Mouse (Mus musculus): Measurements from ENCODE around the gene Ssh2. TPM values are rescaled to one million over a fixed set of nuclear protein-coding genes. Genes with fewer than 3 reads are reported as not detected.
A peak's percentile ranks its signal among the peaks of the same experiment; 100 is the strongest.

Ssh2 gene
- polyA plus RNA-seq, 1 experiment: 0.47 TPM

- H3K36me3 ChIP-seq (ENCODE audit: control insufficient read depth): peaks cover 53% of the 10 kb centered on the region
- peaks cover 17% of the 10 kb centered on the region for H3K4me1 ChIP-seq (ENCODE audit: control insufficient read depth)
- H3K27me3 ChIP-seq (ENCODE audit: control insufficient read depth): peaks cover 2% of the 10 kb centered on the region
- H3K4me3 ChIP-seq (replicated peaks): no peak overlapping the region
- H3K9me3 ChIP-seq (ENCODE audit: control insufficient read depth, low read length): no peaks in the 10 kb centered on the region
- TF ChIP-seq GATA1 (IDR thresholded peaks at IDR 0.05; ENCODE audit: low read length): no peak
These were observed 291.3 kb downstream of the Ssh2 start for GRCm38 (mm10) chr11:77507426-77507825.

- Histone ChIP-seq H3K36me3 (ENCODE audit: control insufficient read depth) (peaks cover 44% of the 10 kb centered on the region), H3K9me3 (ENCODE audit: control insufficient read depth, low read length) (no peaks in the 10 kb centered on the region), H3K4me1 (ENCODE audit: control insufficient read depth) (peaks cover 26% of the 10 kb centered on the region), H3K4me3 (replicated peaks) (peak overlapping the region; percentile 45), H3K27me3 (ENCODE audit: control insufficient read depth) (peaks cover 4% of the 10 kb centered on the region)
- TF ChIP-seq TAL1 (IDR thresholded peaks at IDR 0.05; ENCODE audit: low read length) (no peak), GATA1 (IDR thresholded peaks at IDR 0.05; ENCODE audit: low read length) (no peak)
These were observed 292.3 kb downstream of the Ssh2 start for GRCm38 (mm10) chr11:77508068-77509021.

Other genes with a start within 250 kb of the Ssh2 start
- not detected in 2 replicates for gene Slc6a4, start 217.7 kb upstream of the Ssh2 start, polyA plus RNA-seq (2012)
- gene Nsrp1, start 137.9 kb upstream of the Ssh2 start, polyA plus RNA-seq (2012): 0.49 and 0.65 TPM in 2 replicates
- 0.04 TPM in 1 of 2 replicates, not detected in the other for gene Efcab5, start 27.3 kb upstream of the Ssh2 start, polyA plus RNA-seq (2012)
- not detected in 2 replicates for gene Coro6, start 246.1 kb downstream of the Ssh2 start, polyA plus RNA-seq (2012)